ENCODE assay signal across 19 mouse cellular contexts in genomic region chr3:120477934-120478333, GRCm38 (mm10).
"Had no signal": no experiment of that assay in that cellular context is flagged by ENCODE, and none has a peak within 500 bp of the region (broad histone marks: within the 10 kb centered on the region; RNA-seq: fewer than 3 reads in every experiment).

No protein-coding gene starts in this region.

- H3K27ac ChIP-seq: liver, embryonic 15.5 days; lung, embryonic 15.5 days; macrophage; midbrain, embryonic 13.5 days; midbrain, embryonic 15.5 days; neural tube, embryonic 13.5 days; stomach, embryonic 15.5 days; stomach, postnatal 0 days had no signal

- ATAC-seq: liver, postnatal 0 days; lung, postnatal 0 days; midbrain, embryonic 13.5 days; midbrain, embryonic 15.5 days had no signal

- H3K9ac ChIP-seq: liver, embryonic 15.5 days; liver, postnatal 0 days; lung, embryonic 15.5 days; midbrain, embryonic 13.5 days; midbrain, embryonic 15.5 days; neural tube, embryonic 13.5 days; stomach, embryonic 15.5 days had no signal

- H3K4me3 ChIP-seq: liver, embryonic 15.5 days; lung, embryonic 15.5 days; megakaryocyte, embryonic 14.5 days; midbrain, embryonic 13.5 days; midbrain, embryonic 15.5 days; neural tube, embryonic 13.5 days; stomach, embryonic 15.5 days had no signal

- H3K36me3 ChIP-seq: liver, embryonic 15.5 days; lung, embryonic 15.5 days; midbrain, embryonic 13.5 days; midbrain, embryonic 15.5 days; neural tube, embryonic 13.5 days; stomach, embryonic 15.5 days had no signal

- H3K4me1 ChIP-seq: liver, embryonic 15.5 days; megakaryocyte, embryonic 14.5 days; stomach, embryonic 15.5 days had no signal

- H3K9me3 ChIP-seq: liver, embryonic 15.5 days; lung, embryonic 15.5 days; midbrain, embryonic 13.5 days; midbrain, embryonic 15.5 days; neural tube, embryonic 13.5 days; stomach, embryonic 15.5 days had no signal

- H3K4me2 ChIP-seq: liver, embryonic 15.5 days; lung, embryonic 15.5 days; midbrain, embryonic 11.5 days; midbrain, embryonic 13.5 days; midbrain, embryonic 15.5 days; neural tube, embryonic 13.5 days; stomach, embryonic 15.5 days had no signal

- H3K27me3 ChIP-seq: liver, embryonic 15.5 days; lung, embryonic 15.5 days; megakaryocyte, embryonic 14.5 days; midbrain, embryonic 13.5 days; midbrain, embryonic 15.5 days; neural tube, embryonic 13.5 days; stomach, embryonic 15.5 days had no signal

- DNase-seq: liver, postnatal 0 days; lung, adult 2 months; lung, postnatal 14 days; lung, postnatal 36 days; right cerebral cortex, postnatal 14 days; thymus, adult 2 months; thymus, postnatal 25 days; thymus, postnatal 4 days had no signal
